Mouse (Mus musculus) cerebellum, postnatal 4 days (tissue): ENCODE results near the gene Terb2.
"Not testable (repeated sequence)": the region's sequence is repeated elsewhere in the genome, so short reads cannot be mapped to it uniquely, and the experiment has no call there.

Source experiments
- DNase-seq, 2 experiments: peaks; one replicate each; pipeline ENCODE4 v3.0.0; 2022; ENCODE audit warnings: low spot score in 2 of 2, mixed read lengths in 1 of 2

Gene Terb2

GRCm38 (mm10) chr2:122161542-122161941 lies 24.5 kb upstream of the Terb2 start:
- no peak for DNase-seq

- no peak for DNase-seq
Measured at GRCm38 (mm10) chr2:122162529-122162928, 23.5 kb upstream of the Terb2 start.

- DNase-seq, result no peak
Measured at GRCm38 (mm10) chr2:122163430-122164195, 22.5 kb upstream of the Terb2 start.

- DNase-seq, result no peak
Measured at GRCm38 (mm10) chr2:122164293-122164692, 21.8 kb upstream of the Terb2 start.

- no peak for DNase-seq
Measured at GRCm38 (mm10) chr2:122171292-122171691, 14.8 kb upstream of the Terb2 start.

GRCm38 (mm10) chr2:122172188-122172587 lies 13.9 kb upstream of the Terb2 start:
- no peak for DNase-seq

- no peak for DNase-seq
Measured at GRCm38 (mm10) chr2:122180051-122180822, 5.8 kb upstream of the Terb2 start.

- no peak for DNase-seq
Measured at GRCm38 (mm10) chr2:122185086-122185485, 986 bp upstream of the Terb2 start.

GRCm38 (mm10) chr2:122186751-122187150 lies 679 bp downstream of the Terb2 start:
- DNase-seq, result no peak

GRCm38 (mm10) chr2:122191849-122192248 lies 5.8 kb downstream of the Terb2 start:
- no peak for DNase-seq

- peak in 1 of 2 experiments; percentile 2 for DNase-seq
Measured at GRCm38 (mm10) chr2:122194509-122194929, 8.4 kb downstream of the Terb2 start.

- no peak for DNase-seq
Measured at GRCm38 (mm10) chr2:122201501-122201900, 15.4 kb downstream of the Terb2 start.

GRCm38 (mm10) chr2:122206440-122207107 lies 20.5 kb downstream of the Terb2 start:
- DNase-seq, result no peak

GRCm38 (mm10) chr2:122210534-122211228 lies 24.6 kb downstream of the Terb2 start:
- no peak for DNase-seq

GRCm38 (mm10) chr2:122217075-122217474 lies 31.0 kb downstream of the Terb2 start:
- DNase-seq, result not testable (repeated sequence)

- no peak for DNase-seq
Measured at GRCm38 (mm10) chr2:122218234-122218633, 32.2 kb downstream of the Terb2 start.

- no peak for DNase-seq
Measured at GRCm38 (mm10) chr2:122221378-122221777, 35.3 kb downstream of the Terb2 start.

GRCm38 (mm10) chr2:122221798-122222197 lies 35.7 kb downstream of the Terb2 start:
- DNase-seq, result no peak

- DNase-seq, result no peak
Measured at GRCm38 (mm10) chr2:122222272-122222671, 36.2 kb downstream of the Terb2 start.

GRCm38 (mm10) chr2:122223654-122224053 lies 37.6 kb downstream of the Terb2 start:
- DNase-seq, result no peak

GRCm38 (mm10) chr2:122230395-122230794 lies 44.3 kb downstream of the Terb2 start:
- DNase-seq, result no peak

GRCm38 (mm10) chr2:122231616-122232015 lies 45.5 kb downstream of the Terb2 start:
- no peak for DNase-seq
